Mouse (Mus musculus) stomach, postnatal 0 days (tissue): ENCODE measurements around the gene Zg16.
A peak's percentile ranks its signal among the peaks of the same experiment; 100 is the strongest.

ENCODE experiments used
- CTCF ChIP-seq: IDR thresholded peaks from 2 replicates; pipeline ENCODE4 v1.5.1; 2016; ENCODE audit warnings: antibody characterized with exemption, low read depth, mild to moderate bottlenecking, moderate library complexity
- EP300 ChIP-seq: optimal IDR thresholded peaks from 2 replicates; pipeline ENCODE3; 2016; ENCODE audit warnings: antibody characterized with exemption

GRCm38 (mm10) chr7:127055026-127055585 lies 32.0 kb downstream of the Zg16 start:
- TF ChIP-seq CTCF = peak; percentile 25; the same call in 1 of the 2 replicates
- TF ChIP-seq EP300 = no peak
